Mouse (Mus musculus): ENCODE data around the gene Tatdn2.
"Not testable (repeated sequence)": the region's sequence is repeated elsewhere in the genome, so short reads cannot be mapped to it uniquely, and the experiment has no call there.

The Tatdn2 gene

GRCm38 (mm10) chr6:113672029-113672428, 24.8 kb upstream of the Tatdn2 start:
- not testable (repeated sequence) for DNase-seq (ENCODE audit: low spot score)

GRCm38 (mm10) chr6:113672989-113673388, 23.9 kb upstream of the Tatdn2 start:
- no peak for DNase-seq (ENCODE audit: low spot score)

- peak; percentile 69 for DNase-seq (ENCODE audit: low spot score)
Observed at GRCm38 (mm10) chr6:113675234-113675633, 21.6 kb upstream of the Tatdn2 start.

- no peak for DNase-seq (ENCODE audit: low spot score)
Observed at GRCm38 (mm10) chr6:113675991-113676390, 20.9 kb upstream of the Tatdn2 start.

- DNase-seq (ENCODE audit: low spot score) = peak; percentile 63
Observed at GRCm38 (mm10) chr6:113677070-113677734, 19.6 kb upstream of the Tatdn2 start.

GRCm38 (mm10) chr6:113678246-113679012, 18.4 kb upstream of the Tatdn2 start:
- DNase-seq (ENCODE audit: low spot score) = no peak

GRCm38 (mm10) chr6:113679993-113680566, 16.8 kb upstream of the Tatdn2 start:
- no peak for DNase-seq (ENCODE audit: low spot score)

GRCm38 (mm10) chr6:113681271-113681670, 15.6 kb upstream of the Tatdn2 start:
- peak; percentile 91 for DNase-seq (ENCODE audit: low spot score)

- DNase-seq (ENCODE audit: low spot score) = no peak
Observed at GRCm38 (mm10) chr6:113683081-113683825, 13.6 kb upstream of the Tatdn2 start.

GRCm38 (mm10) chr6:113686551-113687125, 10.2 kb upstream of the Tatdn2 start:
- peak; percentile 81 for DNase-seq (ENCODE audit: low spot score)

- no peak for DNase-seq (ENCODE audit: low spot score)
Observed at GRCm38 (mm10) chr6:113690008-113690399, 6.8 kb upstream of the Tatdn2 start.

GRCm38 (mm10) chr6:113690400-113691083, 6.3 kb upstream of the Tatdn2 start:
- peak; percentile 86 for DNase-seq (ENCODE audit: low spot score)

GRCm38 (mm10) chr6:113691084-113691462, 5.8 kb upstream of the Tatdn2 start:
- no peak for DNase-seq (ENCODE audit: low spot score)

GRCm38 (mm10) chr6:113692661-113693133, 4.2 kb upstream of the Tatdn2 start:
- no peak for DNase-seq (ENCODE audit: low spot score)

GRCm38 (mm10) chr6:113693377-113693776, 3.5 kb upstream of the Tatdn2 start:
- DNase-seq (ENCODE audit: low spot score) = no peak

- no peak for DNase-seq (ENCODE audit: low spot score)
Observed at GRCm38 (mm10) chr6:113695203-113695602, 1.6 kb upstream of the Tatdn2 start.

- DNase-seq (ENCODE audit: low spot score) = no peak
Observed at GRCm38 (mm10) chr6:113695766-113696355, 989 bp upstream of the Tatdn2 start.

- no peak for DNase-seq (ENCODE audit: low spot score)
Observed at GRCm38 (mm10) chr6:113697222-113698205, 664 bp downstream of the Tatdn2 start.

- no peak for DNase-seq (ENCODE audit: low spot score)
Observed at GRCm38 (mm10) chr6:113712718-113713117, 15.9 kb downstream of the Tatdn2 start.

- DNase-seq (ENCODE audit: low spot score) = not testable (repeated sequence)
Observed at GRCm38 (mm10) chr6:113713389-113713788, 16.5 kb downstream of the Tatdn2 start.

Data from lung, postnatal 25 days (tissue).